Mouse (Mus musculus): ENCODE results near the gene Gm17949. TPM values are rescaled to one million over a fixed set of nuclear protein-coding genes. Genes with fewer than 3 reads are reported as not detected.

Gene Gm17949
- total RNA-seq, 2 experiments from 2014 or later: 0.25 to 0.45 TPM

GRCm38 (mm10) chr17:56989467-56990114 is 21.7 kb upstream of the Gm17949 start:
- peak in 1 of 2 experiments; percentile 58 for DNase-seq (ENCODE audit: low spot score in 2 of 2)

- DNase-seq (ENCODE audit: low spot score in 2 of 2): peak; percentile 71 to 80
Observed at GRCm38 (mm10) chr17:56990115-56990746, 21.0 kb upstream of the Gm17949 start, which contains the start of gene Clpp. Gene Clpp (plus strand): TSS chr17:56990305.

- DNase-seq (ENCODE audit: low spot score in 2 of 2): no peak
Observed at GRCm38 (mm10) chr17:56990966-56991365, 20.3 kb upstream of the Gm17949 start.

GRCm38 (mm10) chr17:56995046-56995445 is 16.2 kb upstream of the Gm17949 start:
- no peak for DNase-seq (ENCODE audit: low spot score in 2 of 2)

GRCm38 (mm10) chr17:56996506-56996905 is 14.8 kb upstream of the Gm17949 start:
- DNase-seq (ENCODE audit: low spot score in 2 of 2): no peak

GRCm38 (mm10) chr17:56997029-56997667 is 14.1 kb upstream of the Gm17949 start, which contains the start of gene Alkbh7:
Gene Alkbh7 (plus strand): TSS chr17:56997339.
- peak; percentile 82 to 90 for DNase-seq (ENCODE audit: low spot score in 2 of 2)

- no peak for DNase-seq (ENCODE audit: low spot score in 2 of 2)
Observed at GRCm38 (mm10) chr17:56999414-56999813, 11.9 kb upstream of the Gm17949 start.

- no peak for DNase-seq (ENCODE audit: low spot score in 2 of 2)
Observed at GRCm38 (mm10) chr17:56999968-57000609, 11.2 kb upstream of the Gm17949 start, which contains the start of gene Pspn. Gene Pspn (minus strand): TSS chr17:57000018.

- no peak for DNase-seq (ENCODE audit: low spot score in 2 of 2)
Observed at GRCm38 (mm10) chr17:57001228-57001627, 10.0 kb upstream of the Gm17949 start.

GRCm38 (mm10) chr17:57003994-57004393 is 7.3 kb upstream of the Gm17949 start:
- no peak for DNase-seq (ENCODE audit: low spot score in 2 of 2)

- no peak for DNase-seq (ENCODE audit: low spot score in 2 of 2)
Observed at GRCm38 (mm10) chr17:57007137-57007905, 3.9 kb upstream of the Gm17949 start.

- DNase-seq (ENCODE audit: low spot score in 2 of 2): no peak
Observed at GRCm38 (mm10) chr17:57010911-57011235, 396 bp upstream of the Gm17949 start.

GRCm38 (mm10) chr17:57012245-57012795 is 1.1 kb downstream of the Gm17949 start:
- DNase-seq (ENCODE audit: low spot score in 2 of 2): no peak

- no peak for DNase-seq (ENCODE audit: low spot score in 2 of 2)
Observed at GRCm38 (mm10) chr17:57019693-57020092, 8.4 kb downstream of the Gm17949 start.

- no peak for DNase-seq (ENCODE audit: low spot score in 2 of 2)
Observed at GRCm38 (mm10) chr17:57020960-57021359, 9.7 kb downstream of the Gm17949 start.

GRCm38 (mm10) chr17:57027471-57027870 is 16.2 kb downstream of the Gm17949 start:
- no peak for DNase-seq (ENCODE audit: low spot score in 2 of 2)

GRCm38 (mm10) chr17:57029691-57030090 is 18.4 kb downstream of the Gm17949 start:
- DNase-seq (ENCODE audit: low spot score in 2 of 2): no peak

- DNase-seq (ENCODE audit: low spot score in 2 of 2): peak in 1 of 2 experiments; percentile 25
Observed at GRCm38 (mm10) chr17:57030931-57031660, 19.8 kb downstream of the Gm17949 start, which contains the start of gene Khsrp. Gene Khsrp (minus strand): TSS chr17:57031522.

- DNase-seq (ENCODE audit: low spot score in 2 of 2): peak; percentile 85 to 96
Observed at GRCm38 (mm10) chr17:57031661-57032420, 20.6 kb downstream of the Gm17949 start.

All from adrenal gland, postnatal 4 days (tissue).